Mouse (Mus musculus): ENCODE results near the gene Pth2. TPM values are rescaled to one million over a fixed set of nuclear protein-coding genes. Genes with fewer than 3 reads are reported as not detected.

Pth2 gene
- polyA plus RNA-seq, 2 experiments = not detected

DNA sequence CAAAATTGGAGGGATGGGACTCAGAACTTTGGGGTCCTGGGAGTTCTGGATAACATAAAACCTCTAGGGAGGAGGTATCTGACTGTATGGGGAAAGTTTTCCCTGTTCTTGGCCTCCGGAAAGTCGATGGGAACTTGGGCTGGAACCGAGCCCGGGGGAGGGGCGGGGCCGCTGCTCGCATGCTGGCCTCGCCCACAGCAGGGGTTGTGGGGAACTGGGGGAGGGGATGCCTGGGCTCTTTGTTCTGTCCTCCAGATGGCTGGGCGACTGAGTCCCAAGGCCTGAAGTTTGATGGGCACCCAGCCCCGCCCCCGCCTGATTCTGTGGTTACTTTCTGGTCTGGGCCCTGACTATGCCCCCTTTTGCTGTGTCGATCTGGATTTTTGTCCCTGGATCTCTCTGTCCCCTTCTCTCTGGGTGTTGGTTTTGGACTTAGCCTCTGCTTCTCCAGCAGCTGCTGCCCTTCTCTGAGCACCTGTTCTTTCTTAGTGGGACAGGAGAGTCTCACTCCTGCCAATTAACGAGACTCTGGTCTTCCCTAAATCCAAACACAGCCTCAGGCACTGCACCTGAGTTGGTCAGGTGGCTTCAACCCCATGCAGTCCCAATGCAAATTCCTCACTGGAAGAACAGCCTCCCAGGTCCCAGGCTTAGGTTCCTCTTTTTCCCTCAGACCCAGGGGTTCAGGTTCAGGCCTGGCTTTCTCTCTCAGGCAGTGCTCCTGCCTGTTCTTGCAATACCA lies 35.8 kb downstream of the Pth2 start:
- peak; percentile 77; the same call in 1 of the 2 replicates for TF ChIP-seq POLR2A (IDR thresholded peaks at IDR 0.05; ENCODE audit: borderline replicate concordance, extremely low read depth, insufficient read depth, insufficient read length)
- peak overlapping the region; percentile 94 for H3K4me3 ChIP-seq (replicated peaks; ENCODE audit: low read length)

DNA sequence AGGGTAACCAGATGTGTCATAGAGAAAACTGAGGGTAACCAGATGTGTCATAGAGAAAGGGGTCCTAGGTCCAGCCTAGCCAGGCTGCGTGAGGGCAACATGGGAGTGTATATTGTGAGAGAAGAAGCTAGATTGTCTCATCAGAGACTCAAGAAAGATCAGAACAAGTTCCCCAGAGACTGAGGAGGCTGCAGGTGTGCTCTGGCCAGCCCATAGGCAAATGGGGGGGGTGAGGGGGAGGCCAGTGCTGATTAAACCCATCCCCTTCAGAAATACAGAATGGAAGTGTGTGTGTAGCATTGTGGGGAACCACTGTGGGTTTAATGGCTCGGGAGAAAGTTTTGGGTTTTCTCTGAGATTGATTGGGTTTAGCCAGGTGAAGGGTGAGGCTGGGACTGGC lies 40.9 kb downstream of the Pth2 start:
- H3K27ac ChIP-seq (replicated peaks; ENCODE audit: low read depth, low read length) = no peak overlapping the region
- no peaks in the 10 kb centered on the region for H3K27me3 ChIP-seq (ENCODE audit: control insufficient read depth, insufficient read depth, low read length)
- H3K9ac ChIP-seq (ENCODE audit: low read depth, low read length, severe bottlenecking) = no peak overlapping the region
- H3K4me2 ChIP-seq (replicated peaks; ENCODE audit: low read depth, low read length, severe bottlenecking) = no peak overlapping the region
- no peak for TF ChIP-seq POLR2A (IDR thresholded peaks at IDR 0.05; ENCODE audit: borderline replicate concordance, extremely low read depth, insufficient read depth, insufficient read length)
- no peaks in the 10 kb centered on the region for H3K9me3 ChIP-seq (ENCODE audit: control insufficient read depth, low read length)
- H3K4me1 ChIP-seq (ENCODE audit: control insufficient read depth, insufficient read depth, low read length) = peaks cover 13% of the 10 kb centered on the region; the same call in 1 of the 2 replicates
- H3K36me3 ChIP-seq (ENCODE audit: control insufficient read depth, insufficient read depth, low read length) = peaks cover 90% of the 10 kb centered on the region
- ATAC-seq (ENCODE audit: low FRiP score, low read depth) = no peak
- no peak for DNase-seq (ENCODE audit: low spot score)
- 90% methylated on average over 2 of the region's 2 CpGs for WGBS
- H3K4me3 ChIP-seq (replicated peaks; ENCODE audit: low read length) = no peak overlapping the region

More for the DNA sequence above, 35.8 kb downstream of the Pth2 start:
- WGBS = 0% methylated on average over 13 of the region's 13 CpGs
- Histone ChIP-seq H3K27ac (replicated peaks; ENCODE audit: low read depth, low read length) (peak overlapping the region; percentile 99), H3K27me3 (ENCODE audit: control insufficient read depth, insufficient read depth, low read length) (peaks cover 9% of the 10 kb centered on the region), H3K4me2 (replicated peaks; ENCODE audit: low read depth, low read length, severe bottlenecking) (peak overlapping the region; percentile 80), H3K9ac (ENCODE audit: low read depth, low read length, severe bottlenecking) (peak overlapping the region; percentile 99), H3K36me3 (ENCODE audit: control insufficient read depth, insufficient read depth, low read length) (peaks cover 39% of the 10 kb centered on the region), H3K4me1 (ENCODE audit: control insufficient read depth, insufficient read depth, low read length) (peaks cover 21% of the 10 kb centered on the region; the same call in 1 of the 2 replicates), H3K9me3 (ENCODE audit: control insufficient read depth, low read length) (no peaks in the 10 kb centered on the region)
- peak; percentile 89 for ATAC-seq (ENCODE audit: low FRiP score, low read depth)
- peak; percentile 93 for DNase-seq (ENCODE audit: low spot score)

DNA sequence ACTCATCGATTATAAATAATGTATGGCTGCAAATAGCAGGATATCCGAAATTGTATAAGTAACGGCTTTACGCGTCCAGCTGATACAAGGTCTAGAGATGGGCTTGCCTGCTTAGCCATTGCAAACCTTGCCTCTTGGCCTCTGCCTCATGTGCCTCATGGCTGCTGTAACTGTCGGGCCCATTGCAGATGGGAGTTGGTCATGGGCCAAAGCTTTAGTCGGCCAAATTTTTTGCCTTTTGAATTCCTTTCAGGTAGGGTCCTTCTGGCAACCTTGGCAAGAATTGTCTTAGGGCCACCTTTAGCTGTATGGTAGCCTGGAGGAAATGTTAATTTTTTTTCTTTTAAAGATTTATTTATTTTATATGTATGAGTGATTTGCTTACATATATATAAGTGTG lies 44.0 kb downstream of the Pth2 start:
- H3K27me3 ChIP-seq (ENCODE audit: control insufficient read depth, insufficient read depth, low read length) = no peaks in the 10 kb centered on the region
- no peak for TF ChIP-seq POLR2A (IDR thresholded peaks at IDR 0.05; ENCODE audit: borderline replicate concordance, extremely low read depth, insufficient read depth, insufficient read length)
- no peak for ATAC-seq (ENCODE audit: low FRiP score, low read depth)
- no peak overlapping the region for H3K4me2 ChIP-seq (replicated peaks; ENCODE audit: low read depth, low read length, severe bottlenecking)
- no peak for DNase-seq (ENCODE audit: low spot score)
- H3K36me3 ChIP-seq (ENCODE audit: control insufficient read depth, insufficient read depth, low read length) = peaks cover 97% of the 10 kb centered on the region
- no peak overlapping the region for H3K27ac ChIP-seq (replicated peaks; ENCODE audit: low read depth, low read length)
- no peak overlapping the region for H3K4me3 ChIP-seq (replicated peaks; ENCODE audit: low read length)
- no peaks in the 10 kb centered on the region for H3K4me1 ChIP-seq (ENCODE audit: control insufficient read depth, insufficient read depth, low read length)
- WGBS = 94% methylated on average over 7 of the region's 7 CpGs
- no peaks in the 10 kb centered on the region for H3K9me3 ChIP-seq (ENCODE audit: control insufficient read depth, low read length)
- no peak overlapping the region for H3K9ac ChIP-seq (ENCODE audit: low read depth, low read length, severe bottlenecking)

DNA sequence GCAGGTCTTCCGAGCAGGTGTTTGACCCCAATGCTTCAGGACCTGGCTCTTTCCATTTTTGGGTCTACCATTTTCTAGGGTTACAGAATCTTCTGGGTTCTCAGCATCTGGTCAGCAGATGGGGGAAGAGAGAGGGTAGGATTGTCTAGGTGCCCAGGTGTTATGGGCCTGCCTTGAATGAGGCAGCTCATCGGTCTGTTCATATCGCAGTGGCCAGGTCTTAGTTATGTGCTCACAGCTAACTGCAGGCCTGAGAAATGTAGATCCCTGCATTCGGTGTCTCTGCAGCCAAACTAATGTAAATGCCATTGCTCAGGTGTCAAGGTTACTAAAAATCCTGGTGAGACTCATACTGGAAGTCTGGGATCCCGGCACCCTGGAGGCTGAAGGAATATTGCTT lies 45.6 kb downstream of the Pth2 start:
- no peaks in the 10 kb centered on the region for H3K27me3 ChIP-seq (ENCODE audit: control insufficient read depth, insufficient read depth, low read length)
- no peak for ATAC-seq (ENCODE audit: low FRiP score, low read depth)
- 92% methylated on average over 5 of the region's 5 CpGs for WGBS
- no peaks in the 10 kb centered on the region for H3K4me1 ChIP-seq (ENCODE audit: control insufficient read depth, insufficient read depth, low read length)
- H3K36me3 ChIP-seq (ENCODE audit: control insufficient read depth, insufficient read depth, low read length) = peaks cover 91% of the 10 kb centered on the region
- no peak for DNase-seq (ENCODE audit: low spot score)
- no peak overlapping the region for H3K9ac ChIP-seq (ENCODE audit: low read depth, low read length, severe bottlenecking)
- H3K9me3 ChIP-seq (ENCODE audit: control insufficient read depth, low read length) = no peaks in the 10 kb centered on the region
- H3K4me3 ChIP-seq (replicated peaks; ENCODE audit: low read length) = no peak overlapping the region
- H3K27ac ChIP-seq (replicated peaks; ENCODE audit: low read depth, low read length) = no peak overlapping the region
- H3K4me2 ChIP-seq (replicated peaks; ENCODE audit: low read depth, low read length, severe bottlenecking) = no peak overlapping the region
- no peak for TF ChIP-seq POLR2A (IDR thresholded peaks at IDR 0.05; ENCODE audit: borderline replicate concordance, extremely low read depth, insufficient read depth, insufficient read length)

DNA sequence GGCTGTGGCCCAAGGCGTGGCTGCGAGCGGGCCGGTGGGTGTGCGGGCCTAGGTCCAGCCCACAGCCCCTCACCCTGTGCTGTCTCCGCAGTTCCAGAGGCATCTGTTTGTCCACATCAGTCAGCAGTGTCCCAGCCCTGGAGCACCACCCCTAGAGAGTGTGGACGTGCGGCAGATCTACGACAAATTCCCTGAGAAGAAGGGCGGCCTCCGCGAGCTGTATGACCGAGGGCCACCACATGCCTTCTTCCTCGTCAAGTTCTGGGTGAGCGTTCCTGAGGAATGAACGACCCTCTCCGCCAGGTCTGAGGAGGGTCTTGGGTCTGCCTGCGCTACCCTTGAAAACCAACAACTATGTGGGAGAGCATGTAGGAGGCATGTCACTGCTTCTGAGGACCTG lies 47.8 kb downstream of the Pth2 start:
- no peak for ATAC-seq (ENCODE audit: low FRiP score, low read depth)
- TF ChIP-seq POLR2A (IDR thresholded peaks at IDR 0.05; ENCODE audit: borderline replicate concordance, extremely low read depth, insufficient read depth, insufficient read length) = no peak
- Histone ChIP-seq H3K27ac (replicated peaks; ENCODE audit: low read depth, low read length) (no peak overlapping the region), H3K4me2 (replicated peaks; ENCODE audit: low read depth, low read length, severe bottlenecking) (no peak overlapping the region), H3K9ac (ENCODE audit: low read depth, low read length, severe bottlenecking) (no peak overlapping the region), H3K4me3 (replicated peaks; ENCODE audit: low read length) (no peak overlapping the region), H3K4me1 (ENCODE audit: control insufficient read depth, insufficient read depth, low read length) (no peaks in the 10 kb centered on the region), H3K36me3 (ENCODE audit: control insufficient read depth, insufficient read depth, low read length) (peaks cover 91% of the 10 kb centered on the region), H3K27me3 (ENCODE audit: control insufficient read depth, insufficient read depth, low read length) (no peaks in the 10 kb centered on the region), H3K9me3 (ENCODE audit: control insufficient read depth, low read length) (no peaks in the 10 kb centered on the region)
- DNase-seq (ENCODE audit: low spot score) = no peak
- WGBS = 96% methylated on average over 18 of the region's 18 CpGs

Measured in limb, embryonic 14.5 days (tissue).